Mouse (Mus musculus): ENCODE results near the gene Unc119b. TPM values are rescaled to one million over a fixed set of nuclear protein-coding genes. Genes with fewer than 3 reads are reported as not detected.
"Not testable (repeated sequence)": the region's sequence is repeated elsewhere in the genome, so short reads cannot be mapped to it uniquely, and the experiment has no call there.

Gene Unc119b
- polyA plus RNA-seq, 1 experiment from 2014 or later, result 31.5 TPM

GRCm38 (mm10) chr5:115168641-115169415, 34.1 kb upstream of the Unc119b start:
- H3K4me2 ChIP-seq (ENCODE audit: low read length), result no peak overlapping the region
- WGBS, result 45% methylated on average over 27 of the region's 27 CpGs
- H3K27me3 ChIP-seq (replicated peaks; ENCODE audit: control insufficient read depth, insufficient read depth, low read length), result no peaks in the 10 kb centered on the region
- no peak overlapping the region for H3K9ac ChIP-seq (ENCODE audit: low read depth, low read length)
- no peak; the same call in 1 of the 2 replicates for ATAC-seq
- no peaks in the 10 kb centered on the region for H3K4me1 ChIP-seq (ENCODE audit: control insufficient read depth, insufficient read depth, low read depth, low read length)
- H3K4me3 ChIP-seq (ENCODE audit: low read length), result no peak overlapping the region
- no peaks in the 10 kb centered on the region for H3K9me3 ChIP-seq (ENCODE audit: control insufficient read depth, low read length)
- H3K27ac ChIP-seq (ENCODE audit: low read depth, low read length), result no peak overlapping the region
- H3K36me3 ChIP-seq (ENCODE audit: control insufficient read depth, insufficient read depth, low read length), result no peaks in the 10 kb centered on the region

- no peaks in the 10 kb centered on the region for H3K9me3 ChIP-seq (ENCODE audit: control insufficient read depth, low read length)
- no peak overlapping the region for H3K4me3 ChIP-seq (ENCODE audit: low read length)
- H3K27ac ChIP-seq (ENCODE audit: low read depth, low read length), result no peak overlapping the region
- no peaks in the 10 kb centered on the region for H3K27me3 ChIP-seq (replicated peaks; ENCODE audit: control insufficient read depth, insufficient read depth, low read length)
- H3K4me2 ChIP-seq (ENCODE audit: low read length), result no peak overlapping the region
- no peak overlapping the region for H3K9ac ChIP-seq (ENCODE audit: low read depth, low read length)
- no peak for ATAC-seq
- no peaks in the 10 kb centered on the region for H3K4me1 ChIP-seq (ENCODE audit: control insufficient read depth, insufficient read depth, low read depth, low read length)
- no peaks in the 10 kb centered on the region for H3K36me3 ChIP-seq (ENCODE audit: control insufficient read depth, insufficient read depth, low read length)
- WGBS, result 75% methylated on average over 6 of the region's 6 CpGs
Measured at GRCm38 (mm10) chr5:115167396-115167795, 32.6 kb upstream of the Unc119b start.

GRCm38 (mm10) chr5:115166815-115167194, 32.0 kb upstream of the Unc119b start:
- H3K4me3 ChIP-seq (ENCODE audit: low read length), result no peak overlapping the region
- no peak overlapping the region for H3K9ac ChIP-seq (ENCODE audit: low read depth, low read length)
- no peak overlapping the region; the same call in 1 of the 2 replicates for H3K27ac ChIP-seq (ENCODE audit: low read depth, low read length)
- no peaks in the 10 kb centered on the region for H3K9me3 ChIP-seq (ENCODE audit: control insufficient read depth, low read length)
- 84% methylated on average over 7 of the region's 7 CpGs for WGBS
- ATAC-seq, result no peak
- H3K4me2 ChIP-seq (ENCODE audit: low read length), result no peak overlapping the region
- no peaks in the 10 kb centered on the region for H3K4me1 ChIP-seq (ENCODE audit: control insufficient read depth, insufficient read depth, low read depth, low read length)
- no peaks in the 10 kb centered on the region for H3K36me3 ChIP-seq (ENCODE audit: control insufficient read depth, insufficient read depth, low read length)
- no peaks in the 10 kb centered on the region for H3K27me3 ChIP-seq (replicated peaks; ENCODE audit: control insufficient read depth, insufficient read depth, low read length)

DNA sequence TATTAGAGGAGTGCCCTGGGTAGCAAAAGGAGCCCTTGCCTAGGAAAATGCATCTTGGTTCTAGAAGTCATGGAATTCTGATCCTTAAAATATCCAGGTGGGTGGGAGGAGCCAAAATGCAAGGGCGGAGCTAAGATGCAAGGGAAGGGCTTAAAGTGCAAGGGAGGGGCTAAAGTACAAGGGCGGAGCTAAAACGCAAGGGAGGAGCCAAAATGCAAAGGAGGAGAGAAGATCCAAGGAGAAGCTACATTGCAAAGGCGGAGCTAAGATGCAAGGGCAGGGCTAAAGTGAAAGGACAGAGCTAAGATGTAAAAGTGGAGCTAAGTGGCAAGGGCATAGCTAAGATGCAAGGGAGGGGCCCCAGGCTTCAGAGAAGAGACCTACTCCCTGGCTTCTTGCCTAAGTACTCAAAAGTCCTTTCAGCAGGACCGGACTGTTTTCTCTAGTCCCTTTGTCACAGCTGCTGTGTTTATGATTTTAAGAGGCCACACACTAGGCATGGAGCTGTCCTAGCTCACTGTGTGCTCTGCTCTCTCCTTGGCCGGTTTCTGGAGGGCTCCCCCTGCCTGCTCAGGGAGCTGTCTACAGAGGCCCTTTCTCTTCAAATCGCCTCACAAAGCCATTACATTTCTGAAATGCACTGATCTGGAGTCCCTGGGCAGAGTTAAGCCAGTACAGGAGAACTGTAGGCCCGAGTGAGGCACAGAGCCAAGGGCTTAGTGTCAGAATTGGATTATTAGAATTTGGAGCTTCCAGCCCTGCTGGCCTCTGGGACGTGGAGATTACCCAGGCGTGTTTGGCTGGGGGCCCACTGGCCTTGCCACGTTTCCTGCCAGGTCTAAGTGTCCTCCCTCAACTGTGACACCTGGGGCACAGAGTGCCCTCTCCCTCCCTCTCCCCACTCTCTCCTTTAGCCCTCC, 31.4 kb upstream of the Unc119b start:
- no peaks in the 10 kb centered on the region for H3K9me3 ChIP-seq (ENCODE audit: control insufficient read depth, low read length)
- 46% methylated on average over 11 of the region's 11 CpGs for whole genome bisulfite sequencing
- no peaks in the 10 kb centered on the region for H3K27me3 ChIP-seq (replicated peaks; ENCODE audit: control insufficient read depth, insufficient read depth, low read length)
- H3K27ac ChIP-seq (ENCODE audit: low read depth, low read length), result no peak overlapping the region; the same call in 1 of the 2 replicates
- no peaks in the 10 kb centered on the region for H3K36me3 ChIP-seq (ENCODE audit: control insufficient read depth, insufficient read depth, low read length)
- no peak overlapping the region for H3K9ac ChIP-seq (ENCODE audit: low read depth, low read length)
- H3K4me2 ChIP-seq (ENCODE audit: low read length), result no peak overlapping the region
- no peaks in the 10 kb centered on the region for H3K4me1 ChIP-seq (ENCODE audit: control insufficient read depth, insufficient read depth, low read depth, low read length)
- peak; percentile 13; the same call in 1 of the 2 replicates for ATAC-seq
- no peak overlapping the region for H3K4me3 ChIP-seq (ENCODE audit: low read length)

GRCm38 (mm10) chr5:115165351-115165750, 30.6 kb upstream of the Unc119b start:
- H3K4me3 ChIP-seq (ENCODE audit: low read length), result no peak overlapping the region
- no peak overlapping the region for H3K9ac ChIP-seq (ENCODE audit: low read depth, low read length)
- no peak for ATAC-seq
- H3K4me2 ChIP-seq (ENCODE audit: low read length), result no peak overlapping the region
- no peaks in the 10 kb centered on the region for H3K9me3 ChIP-seq (ENCODE audit: control insufficient read depth, low read length)
- H3K27me3 ChIP-seq (replicated peaks; ENCODE audit: control insufficient read depth, insufficient read depth, low read length), result no peaks in the 10 kb centered on the region
- H3K36me3 ChIP-seq (ENCODE audit: control insufficient read depth, insufficient read depth, low read length), result no peaks in the 10 kb centered on the region
- H3K4me1 ChIP-seq (ENCODE audit: control insufficient read depth, insufficient read depth, low read depth, low read length), result no peaks in the 10 kb centered on the region
- 64% methylated on average over 9 of the region's 9 CpGs for WGBS
- H3K27ac ChIP-seq (ENCODE audit: low read depth, low read length), result no peak overlapping the region

GRCm38 (mm10) chr5:115164446-115164845, 29.7 kb upstream of the Unc119b start:
- not testable (repeated sequence) for H3K9ac ChIP-seq (ENCODE audit: low read depth, low read length); H3K9me3 ChIP-seq (ENCODE audit: control insufficient read depth, low read length); H3K4me1 ChIP-seq (ENCODE audit: control insufficient read depth, insufficient read depth, low read depth, low read length); H3K36me3 ChIP-seq (ENCODE audit: control insufficient read depth, insufficient read depth, low read length); ATAC-seq; H3K4me3 ChIP-seq (ENCODE audit: low read length); H3K27me3 ChIP-seq (replicated peaks; ENCODE audit: control insufficient read depth, insufficient read depth, low read length); H3K27ac ChIP-seq (ENCODE audit: low read depth, low read length); H3K4me2 ChIP-seq (ENCODE audit: low read length)
- WGBS, result 78% methylated on average over 4 of the region's 4 CpGs

DNA sequence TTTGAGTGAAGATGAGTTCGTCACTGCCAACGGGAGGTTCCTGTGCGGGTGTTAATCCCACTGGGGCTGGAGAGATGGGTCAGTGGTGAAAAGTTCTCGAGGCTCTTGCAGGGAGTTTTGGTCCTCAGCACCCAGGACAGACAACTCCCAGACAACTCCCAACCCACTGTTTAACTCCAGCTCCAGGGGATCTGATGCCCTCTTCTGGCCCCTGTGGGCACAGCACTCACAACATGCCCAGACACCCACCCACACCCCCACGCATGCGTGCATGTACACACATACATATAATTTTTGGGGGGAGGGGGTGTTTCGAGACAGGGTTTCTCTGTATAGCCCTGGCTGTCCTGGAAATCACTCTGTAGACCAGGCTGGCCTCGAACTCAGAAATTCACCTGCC, 28.8 kb upstream of the Unc119b start:
- H3K9ac ChIP-seq (ENCODE audit: low read depth, low read length), result no peak overlapping the region
- no peak overlapping the region for H3K27ac ChIP-seq (ENCODE audit: low read depth, low read length)
- 41% methylated on average over 8 of the region's 8 CpGs for WGBS
- no peaks in the 10 kb centered on the region for H3K27me3 ChIP-seq (replicated peaks; ENCODE audit: control insufficient read depth, insufficient read depth, low read length)
- no peak overlapping the region for H3K4me3 ChIP-seq (ENCODE audit: low read length)
- H3K4me2 ChIP-seq (ENCODE audit: low read length), result no peak overlapping the region
- no peaks in the 10 kb centered on the region for H3K9me3 ChIP-seq (ENCODE audit: control insufficient read depth, low read length)
- no peaks in the 10 kb centered on the region for H3K36me3 ChIP-seq (ENCODE audit: control insufficient read depth, insufficient read depth, low read length)
- ATAC-seq, result no peak
- peaks cover 4% of the 10 kb centered on the region; the same call in 1 of the 2 replicates for H3K4me1 ChIP-seq (ENCODE audit: control insufficient read depth, insufficient read depth, low read depth, low read length)

DNA sequence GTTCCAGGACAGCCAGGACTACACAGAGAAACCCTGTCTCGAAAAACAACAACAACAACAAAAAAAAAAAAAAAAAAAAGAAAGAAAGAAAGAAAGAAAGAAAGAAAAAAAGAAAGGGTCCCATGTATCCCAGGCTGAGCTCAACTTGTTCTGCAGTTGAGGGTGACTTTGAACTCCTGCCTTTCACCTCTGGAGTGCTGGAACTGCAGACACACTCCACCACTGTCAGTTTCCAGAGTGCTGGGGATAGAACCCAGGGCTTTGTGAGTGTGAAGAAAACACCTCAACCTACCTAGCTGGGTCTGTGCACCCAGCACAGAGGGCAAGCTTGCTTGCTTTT, 27.1 kb upstream of the Unc119b start:
- H3K27ac ChIP-seq (ENCODE audit: low read depth, low read length); H3K4me3 ChIP-seq (ENCODE audit: low read length); H3K4me1 ChIP-seq (ENCODE audit: control insufficient read depth, insufficient read depth, low read depth, low read length); H3K36me3 ChIP-seq (ENCODE audit: control insufficient read depth, insufficient read depth, low read length); H3K9me3 ChIP-seq (ENCODE audit: control insufficient read depth, low read length); ATAC-seq; H3K9ac ChIP-seq (ENCODE audit: low read depth, low read length); H3K27me3 ChIP-seq (replicated peaks; ENCODE audit: control insufficient read depth, insufficient read depth, low read length); H3K4me2 ChIP-seq (ENCODE audit: low read length): not testable (repeated sequence)
- WGBS, result 80% methylated on average over 1 of the region's 1 CpGs

All from hindbrain, embryonic 16.5 days (tissue).